Mouse (Mus musculus) liver, postnatal 0 days (tissue): ENCODE measurements at regions not wholly inside any gene's neighbourhood (a gene's known extent, or its start where the extent isn't known, plus 50 kb on each side); places are given as distances from the start of the nearest gene placed in this dataset.

Experiments used
- CTCF ChIP-seq: sonication (generic); IDR thresholded peaks from 2 replicates; pipeline ENCODE4 v1.5.1; 2016; ENCODE audit warnings: antibody characterized with exemption, low read depth
- EP300 ChIP-seq: IDR thresholded peaks from 2 replicates; pipeline ENCODE4 v1.6.1; 2016; ENCODE audit warnings: antibody characterized with exemption, low read depth, mild to moderate bottlenecking

GRCm38 (mm10) chr12:39373721-39374120, 594.5 kb downstream of the Etv1 start:
- TF ChIP-seq CTCF (no peak), EP300 (no peak)
